Mouse (Mus musculus) limb, embryonic 15.5 days (tissue): ENCODE data around the gene Rgs17. TPM values are rescaled to one million over a fixed set of nuclear protein-coding genes. Genes with fewer than 3 reads are reported as not detected.
"Not testable (repeated sequence)": the region's sequence is repeated elsewhere in the genome, so short reads cannot be mapped to it uniquely, and the experiment has no call there.

Experiments
- ATAC-seq: fragments of 200-750 bp; cut with Nextera tagmentation; 2 replicates; pipeline ENCODE4 v1.8.0; 2017; ENCODE audit warnings: low read depth, moderate TSS enrichment; ENCODE audit not compliant: insufficient number of reproducible peaks, low FRiP score, low TSS enrichment
- H3K27ac ChIP-seq: fragments of 300-500 bp; sonication (generic); 2 replicates; pipeline ENCODE4 v1.5.1; 2015; ENCODE audit warnings: moderate library complexity, mild to moderate bottlenecking, inconsistent platforms
- H3K27me3 ChIP-seq: fragments of 300-500 bp; sonication (generic); 2 replicates; pipeline ENCODE4 v1.6.1; 2015; ENCODE audit warnings: inconsistent platforms
- H3K36me3 ChIP-seq: fragments of 300-500 bp; sonication (generic); 2 replicates; pipeline ENCODE4 v1.6.1; 2015; ENCODE audit warnings: inconsistent platforms
- H3K4me1 ChIP-seq: fragments of 300-500 bp; sonication (generic); 2 replicates; pipeline ENCODE4 v1.6.1; 2015; ENCODE audit warnings: inconsistent platforms
- H3K4me2 ChIP-seq: fragments of 300-500 bp; sonication (generic); 2 replicates; pipeline ENCODE4 v1.6.1; 2015; ENCODE audit warnings: mild to moderate bottlenecking, inconsistent platforms
- H3K4me3 ChIP-seq: fragments of 300-500 bp; sonication (generic); 2 replicates; pipeline ENCODE4 v1.5.1; 2015; ENCODE audit warnings: mild to moderate bottlenecking, inconsistent platforms
- H3K9ac ChIP-seq: fragments of 300-500 bp; sonication (generic); 2 replicates; pipeline ENCODE4 v1.6.1; 2015; ENCODE audit warnings: inconsistent platforms
- H3K9me3 ChIP-seq: fragments of 300-500 bp; sonication (generic); 2 replicates; pipeline ENCODE4 v1.6.1; 2016; ENCODE audit warnings: inconsistent platforms
- WGBS: fragments of 180-500 bp; shearing (Covaris S2); methylation state at CpG from one replicate; pipeline ENCODE4 v1.1.7; 2015; 5-methylcytosine and 5-hydroxymethylcytosine counted together
- polyA plus RNA-seq: library from polyadenylated mRNA; unstranded; fragments of >200 nt; fragmentation: Nextera tagmentation; extraction: Ambion mirVana; gene quantifications from 2 replicates; pipeline ENCODE4 v1.2.1, GENCODE M21; 2015

The Rgs17 gene
- 1.0 and 1.2 TPM in 2 replicates for polyA plus RNA-seq

DNA sequence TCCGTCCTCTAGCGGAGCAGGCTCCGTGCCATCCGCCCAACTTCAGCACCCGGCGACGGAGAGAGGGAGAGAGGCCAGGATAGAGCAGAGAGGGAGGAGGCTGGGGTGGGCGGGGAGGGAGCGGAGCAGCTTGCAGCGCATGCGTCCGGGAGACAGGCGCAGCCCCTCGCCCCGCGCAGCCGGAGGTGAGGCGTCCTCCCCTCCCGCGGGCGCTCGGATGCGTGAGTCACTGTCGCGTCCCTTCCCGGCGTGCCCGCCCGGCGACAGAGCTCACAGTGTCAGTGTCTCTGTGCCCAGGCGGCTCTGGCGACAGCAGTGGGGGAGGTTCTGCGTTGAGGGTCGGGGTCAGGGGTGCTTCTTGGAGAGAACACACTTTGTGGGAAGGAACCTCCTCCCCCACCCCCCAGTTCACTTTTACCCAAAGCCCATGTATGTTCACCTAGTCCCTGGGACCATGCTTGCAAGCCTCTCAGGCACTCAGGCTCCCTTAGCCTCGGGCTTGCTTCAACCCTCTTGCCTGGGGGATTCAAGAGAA is at the start of gene Rgs17:
Gene Rgs17, minus strand, starts transcription at position 107 of the 535 bp plus-strand sequence.
- H3K27me3 ChIP-seq: peaks cover 26% of the 10 kb centered on the region
- peak within 1 kb of the TSS; percentile 99 for H3K4me2 ChIP-seq
- H3K9ac ChIP-seq: peak within 1 kb of the TSS; percentile 39
- H3K4me1 ChIP-seq: peaks cover 16% of the 10 kb centered on the region
- no peaks in the 10 kb centered on the region for H3K36me3 ChIP-seq
- no peak within 1 kb of the TSS for H3K27ac ChIP-seq
- peak within 1 kb of the TSS; percentile 53 for H3K4me3 ChIP-seq
- H3K9me3 ChIP-seq: no peaks in the 10 kb centered on the region
- 0% methylated on average over 27 of the region's 35 CpGs for WGBS
- ATAC-seq: peak; percentile 85

- no peak overlapping the region for H3K4me3 ChIP-seq
These were observed 45.5 kb upstream of the Rgs17 start for GRCm38 (mm10) chr10:5967655-5968054.

GRCm38 (mm10) chr10:5953787-5954186 is 31.6 kb upstream of the Rgs17 start:
- not testable (repeated sequence) for H3K4me1 ChIP-seq, ATAC-seq, H3K27me3 ChIP-seq, H3K27ac ChIP-seq, H3K4me3 ChIP-seq, H3K36me3 ChIP-seq, H3K9ac ChIP-seq, H3K9me3 ChIP-seq, H3K4me2 ChIP-seq

More at GRCm38 (mm10) chr10:5967655-5968054, 45.5 kb upstream of the Rgs17 start:
- 80% methylated on average over 2 of the region's 2 CpGs for WGBS
- Histone ChIP-seq H3K9ac (no peak overlapping the region), H3K36me3 (no peaks in the 10 kb centered on the region), H3K27me3 (no peaks in the 10 kb centered on the region), H3K4me2 (no peak overlapping the region), H3K4me1 (no peaks in the 10 kb centered on the region), H3K9me3 (no peaks in the 10 kb centered on the region), H3K27ac (no peak overlapping the region)
- ATAC-seq: no peak

DNA sequence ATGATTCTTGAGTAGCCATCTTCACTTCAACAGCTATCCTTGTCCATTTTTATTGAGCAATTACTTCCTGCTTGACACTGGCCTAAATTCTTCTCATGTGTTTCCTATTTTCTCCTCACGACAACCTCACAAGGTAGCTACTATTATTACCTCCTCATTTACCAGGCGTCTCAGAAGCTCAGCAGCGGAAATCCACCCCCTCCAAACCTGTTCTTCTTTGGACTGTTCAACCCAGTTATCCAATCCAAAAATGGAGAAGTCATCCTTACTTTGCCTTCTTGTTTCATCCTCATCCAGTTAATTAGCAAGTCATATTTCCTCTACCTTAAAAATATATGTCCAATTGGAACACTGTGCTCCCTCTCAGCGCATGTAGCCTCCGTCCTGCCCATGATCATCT is 2.1 kb upstream of the Rgs17 start:
- no peak for ATAC-seq
- 64% methylated on average over 5 of the region's 5 CpGs for WGBS
- peaks cover 16% of the 10 kb centered on the region for H3K4me1 ChIP-seq
- peaks cover 26% of the 10 kb centered on the region for H3K27me3 ChIP-seq
- H3K4me2 ChIP-seq: no peak overlapping the region
- no peak overlapping the region for H3K9ac ChIP-seq
- no peaks in the 10 kb centered on the region for H3K9me3 ChIP-seq
- no peak overlapping the region for H3K4me3 ChIP-seq
- H3K27ac ChIP-seq: no peak overlapping the region
- no peaks in the 10 kb centered on the region for H3K36me3 ChIP-seq

GRCm38 (mm10) chr10:5923096-5923495 is 896 bp upstream of the Rgs17 start:
- H3K27me3 ChIP-seq: peaks cover 26% of the 10 kb centered on the region
- H3K9me3 ChIP-seq: no peaks in the 10 kb centered on the region
- WGBS: 14% methylated on average over 9 of the region's 9 CpGs
- H3K4me1 ChIP-seq: peaks cover 16% of the 10 kb centered on the region
- H3K36me3 ChIP-seq: no peaks in the 10 kb centered on the region
- H3K27ac ChIP-seq: no peak overlapping the region
- no peak for ATAC-seq
- H3K4me3 ChIP-seq: no peak overlapping the region
- H3K4me2 ChIP-seq: no peak overlapping the region
- no peak overlapping the region for H3K9ac ChIP-seq

- no peaks in the 10 kb centered on the region for H3K36me3 ChIP-seq
- ATAC-seq: 0 out of 2 replicates have a peak, but pooled peaks have one; percentile 27
These were observed 429 bp downstream of the Rgs17 start for GRCm38 (mm10) chr10:5921771-5922170.

DNA sequence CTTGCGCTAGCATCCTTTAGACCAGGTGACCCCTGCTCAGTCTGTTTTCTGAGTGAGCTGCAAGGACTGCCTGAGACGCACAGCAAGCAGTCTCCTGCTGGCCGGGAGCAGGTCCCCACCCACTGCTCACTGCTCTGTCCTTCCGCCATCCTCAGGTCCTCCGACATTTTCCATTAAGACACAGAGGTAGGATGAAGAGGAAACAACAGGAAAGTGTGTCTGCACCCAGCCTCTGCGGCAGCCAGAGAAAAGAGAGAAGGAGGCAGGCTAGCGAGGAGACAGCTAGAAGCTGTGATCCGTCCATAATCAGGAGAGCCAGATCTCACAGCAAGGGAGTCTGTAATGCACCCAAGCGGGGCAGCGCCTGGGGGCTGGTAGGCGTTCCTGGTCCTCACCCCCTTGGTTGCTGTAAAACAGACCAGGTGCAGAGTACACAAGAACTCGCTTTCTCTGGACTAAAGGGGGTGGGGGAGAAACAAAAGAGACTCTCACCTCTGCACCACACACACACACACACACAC is 1.1 kb downstream of the Rgs17 start:
- no peak overlapping the region for H3K27ac ChIP-seq
- 3% methylated on average over 12 of the region's 12 CpGs for WGBS
- ATAC-seq: no peak
- no peaks in the 10 kb centered on the region for H3K9me3 ChIP-seq
- no peaks in the 10 kb centered on the region for H3K36me3 ChIP-seq
- H3K4me2 ChIP-seq: peak overlapping the region; percentile 99
- H3K4me3 ChIP-seq: peak overlapping the region; percentile 53
- H3K9ac ChIP-seq: no peak overlapping the region
- peaks cover 16% of the 10 kb centered on the region for H3K4me1 ChIP-seq
- H3K27me3 ChIP-seq: peaks cover 26% of the 10 kb centered on the region

More at GRCm38 (mm10) chr10:5921771-5922170, 429 bp downstream of the Rgs17 start:
- peaks cover 16% of the 10 kb centered on the region for H3K4me1 ChIP-seq
- H3K27ac ChIP-seq: no peak overlapping the region
- WGBS: under 1% methylated on average over 31 of the region's 31 CpGs
- no peaks in the 10 kb centered on the region for H3K9me3 ChIP-seq
- peaks cover 26% of the 10 kb centered on the region for H3K27me3 ChIP-seq
- H3K4me3 ChIP-seq: peak overlapping the region; percentile 53
- peak overlapping the region; percentile 99 for H3K4me2 ChIP-seq
- H3K9ac ChIP-seq: peak overlapping the region; percentile 39

DNA sequence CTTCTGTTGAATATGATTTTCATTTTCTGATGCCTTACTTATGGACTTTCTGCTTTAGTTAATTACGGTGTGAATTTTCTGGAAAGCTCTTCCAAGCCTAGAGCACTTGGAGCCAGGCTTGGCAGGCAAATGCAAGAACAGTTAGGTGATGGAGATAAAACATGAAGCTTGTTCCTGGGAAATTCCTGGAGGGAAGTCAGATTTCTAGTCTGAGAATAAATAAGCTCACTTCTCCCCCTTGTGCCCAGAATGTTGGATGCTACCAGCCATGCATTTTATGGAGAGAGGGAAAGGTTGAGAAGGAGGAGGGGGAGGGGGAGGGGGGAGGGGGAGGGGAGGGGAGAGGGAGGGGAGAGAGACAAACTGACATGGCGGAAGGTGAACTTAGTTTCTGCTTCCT is 17.8 kb downstream of the Rgs17 start:
- ATAC-seq: no peak
- WGBS: 73% methylated on average over 2 of the region's 2 CpGs
- Histone ChIP-seq H3K9me3 (no peaks in the 10 kb centered on the region), H3K27me3 (no peaks in the 10 kb centered on the region), H3K4me3 (no peak overlapping the region), H3K36me3 (no peaks in the 10 kb centered on the region), H3K4me2 (no peak overlapping the region), H3K4me1 (no peaks in the 10 kb centered on the region), H3K27ac (no peak overlapping the region), H3K9ac (no peak overlapping the region)

DNA sequence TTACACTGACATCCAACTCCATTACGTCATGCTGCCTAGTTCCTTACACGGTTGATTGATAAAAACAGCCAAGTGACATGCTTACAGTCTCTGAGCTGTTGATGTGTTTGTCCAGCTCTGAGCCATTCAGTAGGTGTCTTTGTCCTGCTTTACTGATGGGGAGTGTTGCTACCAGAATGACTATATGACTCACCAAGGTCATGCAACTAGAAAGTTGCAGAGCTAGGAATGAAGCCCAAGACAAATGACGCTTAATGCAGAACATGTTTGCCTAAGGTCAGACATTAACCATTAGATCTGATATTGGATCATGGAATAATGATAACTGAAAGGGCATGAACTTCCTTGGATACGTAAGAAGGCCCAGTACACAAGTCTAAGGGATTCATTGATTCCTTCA is 20.4 kb downstream of the Rgs17 start:
- H3K36me3 ChIP-seq: no peaks in the 10 kb centered on the region
- 80% methylated on average over 4 of the region's 4 CpGs for WGBS
- no peak for ATAC-seq

GRCm38 (mm10) chr10:5900731-5901130 is 21.5 kb downstream of the Rgs17 start:
- no peak overlapping the region for H3K27ac ChIP-seq
- WGBS: 73% methylated on average over 6 of the region's 6 CpGs
- ATAC-seq: no peak

More for the DNA sequence above, 20.4 kb downstream of the Rgs17 start:
- no peaks in the 10 kb centered on the region for H3K4me1 ChIP-seq
- H3K4me2 ChIP-seq: no peak overlapping the region
- H3K27me3 ChIP-seq: no peaks in the 10 kb centered on the region
- no peaks in the 10 kb centered on the region for H3K9me3 ChIP-seq
- H3K4me3 ChIP-seq: no peak overlapping the region
- H3K9ac ChIP-seq: no peak overlapping the region
- H3K27ac ChIP-seq: no peak overlapping the region

GRCm38 (mm10) chr10:5877106-5877505 is 45.1 kb downstream of the Rgs17 start:
- H3K27me3 ChIP-seq: no peaks in the 10 kb centered on the region
- no peak overlapping the region for H3K4me2 ChIP-seq
- no peak overlapping the region for H3K4me3 ChIP-seq
- H3K36me3 ChIP-seq: no peaks in the 10 kb centered on the region
- WGBS: 53% methylated on average over 3 of the region's 3 CpGs
- H3K27ac ChIP-seq: no peak overlapping the region
- H3K9me3 ChIP-seq: no peaks in the 10 kb centered on the region
- H3K4me1 ChIP-seq: no peaks in the 10 kb centered on the region
- H3K9ac ChIP-seq: no peak overlapping the region
- no peak for ATAC-seq

More at GRCm38 (mm10) chr10:5900731-5901130, 21.5 kb downstream of the Rgs17 start:
- Histone ChIP-seq H3K4me3 (no peak overlapping the region), H3K36me3 (no peaks in the 10 kb centered on the region), H3K9ac (no peak overlapping the region), H3K27me3 (no peaks in the 10 kb centered on the region), H3K9me3 (no peaks in the 10 kb centered on the region), H3K4me1 (no peaks in the 10 kb centered on the region), H3K4me2 (no peak overlapping the region)

- Histone ChIP-seq H3K4me2 (no peak overlapping the region), H3K9ac (no peak overlapping the region), H3K27ac (no peak overlapping the region), H3K36me3 (no peaks in the 10 kb centered on the region), H3K4me3 (no peak overlapping the region), H3K4me1 (peaks cover 5% of the 10 kb centered on the region; the same call in 1 of the 2 replicates), H3K27me3 (no peaks in the 10 kb centered on the region), H3K9me3 (no peaks in the 10 kb centered on the region)
- no peak for ATAC-seq
- WGBS: 19% methylated on average over 4 of the region's 4 CpGs
These were observed 51.1 kb downstream of the Rgs17 start for GRCm38 (mm10) chr10:5871081-5871480.
